Mouse (Mus musculus): ENCODE measurements at regions not wholly inside any gene's neighbourhood (a gene's known extent, or its start where the extent isn't known, plus 50 kb on each side); places are given as distances from the start of the nearest gene placed in this dataset. TPM values are rescaled to one million over a fixed set of nuclear protein-coding genes. Genes with fewer than 3 reads are reported as not detected.

DNA sequence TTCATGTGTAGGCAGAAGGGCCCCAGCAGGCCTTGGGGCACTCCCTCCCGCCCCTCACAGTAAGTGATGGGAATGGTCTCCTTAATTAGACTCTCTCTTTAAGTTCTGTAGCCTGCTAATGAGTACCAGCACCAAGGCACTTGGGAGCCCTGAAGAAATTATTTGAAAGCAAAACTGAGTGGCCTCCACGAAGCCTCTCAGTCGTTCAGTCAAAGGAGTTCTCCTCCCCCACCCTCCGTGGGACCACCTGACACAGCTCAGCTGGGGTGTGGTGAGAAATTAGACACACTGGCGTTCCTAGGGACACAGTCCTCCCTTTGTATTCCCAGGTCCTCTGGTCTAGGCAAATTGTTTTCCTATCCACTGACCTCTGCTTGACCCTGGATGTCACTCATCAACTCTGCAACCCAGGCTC, 623.4 kb downstream of the Sox6 start:
- H3K27me3 ChIP-seq, result no peaks in the 10 kb centered on the region
- H3K4me3 ChIP-seq, result no peak overlapping the region
- no peak for ATAC-seq (replicated peaks)
- H3K27ac ChIP-seq (replicated peaks), result no peak overlapping the region
- no peaks in the 10 kb centered on the region for H3K36me3 ChIP-seq
- H3K9me3 ChIP-seq, result no peaks in the 10 kb centered on the region
- H3K9ac ChIP-seq (replicated peaks), result no peak overlapping the region
- H3K4me1 ChIP-seq, result peaks cover 10% of the 10 kb centered on the region
- H3K4me2 ChIP-seq (replicated peaks), result no peak overlapping the region
- WGBS, result 5% methylated on average over 5 of the region's 5 CpGs

Small RNA genes lying in the stretch of these regions (microRNA-seq; reads per million reads assigned to microRNA genes)
- not detected for gene Gm27684
